Mouse (Mus musculus) kidney, adult 2 months (tissue): Measurements from ENCODE around the gene Fth1.

Experiments
- CTCF ChIP-seq: fragments of 200-500 bp; conservative IDR thresholded peaks from 2 replicates; pipeline ENCODE4 v1.5.1; 2011; ENCODE audit warnings: low read depth, mild to moderate bottlenecking, control low read depth, low read length, moderate library complexity, mixed read lengths; ENCODE audit not compliant: insufficient read depth, insufficient read length
- POLR2A ChIP-seq: fragments of 200-500 bp; IDR thresholded peaks from one replicate; pipeline ENCODE4 v1.6.1; 2011; ENCODE audit warnings: low read depth, low read length, control low read depth

DNA sequence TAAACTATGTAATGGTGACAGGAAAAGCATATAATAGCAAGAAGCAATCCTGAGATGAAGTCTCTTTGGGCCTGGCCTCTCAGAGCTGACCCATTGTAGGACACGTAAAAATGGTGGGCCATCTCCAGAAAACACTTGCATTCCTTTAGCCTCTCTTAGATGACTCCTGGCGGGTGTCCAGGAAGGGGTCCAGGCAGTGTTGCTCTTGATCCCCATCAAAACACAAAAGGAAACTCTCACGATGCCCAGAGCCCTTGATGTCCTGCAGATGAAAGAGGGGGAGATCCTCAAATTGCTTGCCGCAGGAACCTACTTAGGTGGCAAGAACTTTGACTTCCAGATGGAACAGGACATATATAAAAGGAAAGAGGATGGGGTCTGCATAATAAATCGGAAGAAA lies 43.0 kb upstream of the Fth1 start:
- no peak for TF ChIP-seq POLR2A
- TF ChIP-seq CTCF: no peak
